Comparison of ENCODE assay signal across 8 mouse cellular contexts in genomic region chr5:32614691-32615090, GRCm38 (mm10). TPM values are rescaled to one million over a fixed set of nuclear protein-coding genes. Genes with fewer than 3 reads are reported as not detected.
DNase-seq lines count a peak whose midpoint lies in the region; ATAC-seq and TF ChIP-seq lines count a peak whose summit lies in the region.

No protein-coding gene starts in this region.

- no peak overlapping the region for H3K27ac ChIP-seq in liver, adult 2 months (replicated peaks; ENCODE audit: insufficient read depth, low read depth, low read length)
- no peak overlapping the region for H3K27ac ChIP-seq in liver, embryonic 12.5 days
- H3K27ac ChIP-seq in heart, embryonic 13.5 days (replicated peaks): peak overlapping the region; percentile 78

- no peak overlapping the region for H3K4me3 ChIP-seq in liver, adult 2 months (ENCODE audit: insufficient read depth, low read depth, low read length)
- H3K4me3 ChIP-seq in liver, embryonic 12.5 days: no peak overlapping the region
- peak overlapping the region; percentile 10 for H3K4me3 ChIP-seq in heart, embryonic 13.5 days

- no peak for TF ChIP-seq CTCF in liver, adult 2 months (IDR thresholded peaks at IDR 0.05; ENCODE audit: low read depth, low read length)

- DNase-seq in liver, adult 2 months (ENCODE audit: extremely low read depth, low read depth, low spot score): peak; percentile 50
- peak; percentile 60 to 67 for DNase-seq in cerebellum, postnatal 10 days
- peak; percentile 30 to 64 for DNase-seq in left cerebral cortex, postnatal 10 days (ENCODE audit: extremely low spot score in 1 of 2, low spot score in 2 of 2)
- peak; percentile 91 for DNase-seq in telencephalon, adult 2 months (ENCODE audit: low read depth, low spot score)
- no peak for DNase-seq in urinary bladder, postnatal 14 days (ENCODE audit: low spot score)
- DNase-seq in thymus, postnatal 36 days: no peak

- TF ChIP-seq POLR2A in liver, adult 2 months (IDR thresholded peaks at IDR 0.05; ENCODE audit: extremely low read depth, insufficient read depth, low read length): no peak

- H3K4me2 ChIP-seq in liver, embryonic 12.5 days: no peak overlapping the region
- H3K4me2 ChIP-seq in heart, embryonic 13.5 days: peak overlapping the region; percentile 40

- WGBS in liver, adult 2 months: 22% methylated on average over 4 of the region's 4 CpGs
- 70% methylated on average over 4 of the region's 4 CpGs for WGBS in liver, embryonic 12.5 days (ENCODE audit: insufficient replicate concordance)
- WGBS in heart, embryonic 13.5 days: 35% methylated on average over 4 of the region's 4 CpGs

- intact Hi-C loops in left cerebral cortex, postnatal 10 days (cut with DNase I): no loop called here

- H3K9me3 ChIP-seq in liver, embryonic 12.5 days (replicated peaks): no peaks in the 10 kb centered on the region
- no peaks in the 10 kb centered on the region for H3K9me3 ChIP-seq in heart, embryonic 13.5 days

- H3K27me3 ChIP-seq in liver, adult 2 months (ENCODE audit: control insufficient read depth, insufficient read depth, low read length): no peaks in the 10 kb centered on the region
- no peaks in the 10 kb centered on the region for H3K27me3 ChIP-seq in liver, embryonic 12.5 days (replicated peaks)
- H3K27me3 ChIP-seq in heart, embryonic 13.5 days (replicated peaks): no peaks in the 10 kb centered on the region

- H3K9ac ChIP-seq in liver, adult 2 months (ENCODE audit: low read depth, low read length): no peak overlapping the region
- H3K9ac ChIP-seq in liver, embryonic 12.5 days: no peak overlapping the region
- H3K9ac ChIP-seq in heart, embryonic 13.5 days: peak overlapping the region; percentile 5; the same call in 1 of the 2 replicates

- no peaks in the 10 kb centered on the region for H3K36me3 ChIP-seq in liver, adult 2 months (ENCODE audit: control insufficient read depth, insufficient read depth, low read length)
- no peaks in the 10 kb centered on the region for H3K36me3 ChIP-seq in liver, embryonic 12.5 days
- no peaks in the 10 kb centered on the region for H3K36me3 ChIP-seq in heart, embryonic 13.5 days

- peaks cover 4% of the 10 kb centered on the region; the same call in 1 of the 2 replicates for H3K4me1 ChIP-seq in liver, adult 2 months (ENCODE audit: control insufficient read depth, insufficient read depth, low read length)
- peaks cover 18% of the 10 kb centered on the region for H3K4me1 ChIP-seq in liver, embryonic 12.5 days
- H3K4me1 ChIP-seq in heart, embryonic 13.5 days: peaks cover 29% of the 10 kb centered on the region

- no peak for ATAC-seq in liver, embryonic 12.5 days
- no peak for ATAC-seq in heart, embryonic 13.5 days (ENCODE audit: extremely low read depth, insufficient number of reproducible peaks, low FRiP score, low TSS enrichment)

- H3K79me2 ChIP-seq in liver, adult 2 months (ENCODE audit: control insufficient read depth, insufficient read depth, low read length): no peaks in the 10 kb centered on the region; the same call in 1 of the 2 replicates

RNA-seq across cellular contexts. Expression of gene Yes1, which starts 3.7 kb away (rescaled TPM):
- total RNA-seq in liver, adult 2 months (2014; rRNA removed): 24.4 and 30.6 TPM in 2 replicates
- polyA plus RNA-seq in liver, adult 2 months (2012; rRNA removed): 1.4 and 1.7 TPM in 2 replicates
- polyA plus RNA-seq in liver, embryonic 12.5 days (2016; fragmentation: Nextera tagmentation; extraction: Ambion mirVana): 11.1 and 12.1 TPM in 2 replicates
- polyA plus RNA-seq in heart, embryonic 13.5 days (2015; fragmentation: Nextera tagmentation; extraction: Ambion mirVana): 21.5 and 21.6 TPM in 2 replicates
- total RNA-seq in left cerebral cortex, postnatal 10 days (2021): 10 to 100 TPM; 14.8 to 17.2 TPM

Comparison
In these comparisons a context has a peak if more than half of its experiments do, and no peak if none do; other contexts are left out.
1. DNase-seq: peak in liver, adult 2 months (single experiment), cerebellum, postnatal 10 days (2 of 2), left cerebral cortex, postnatal 10 days (2 of 2) and telencephalon, adult 2 months (single experiment); none in urinary bladder, postnatal 14 days (single experiment) and thymus, postnatal 36 days (0 of 2).